Mouse (Mus musculus): Measurements from ENCODE around the gene Tgfbr3.

The Tgfbr3 gene

DNA sequence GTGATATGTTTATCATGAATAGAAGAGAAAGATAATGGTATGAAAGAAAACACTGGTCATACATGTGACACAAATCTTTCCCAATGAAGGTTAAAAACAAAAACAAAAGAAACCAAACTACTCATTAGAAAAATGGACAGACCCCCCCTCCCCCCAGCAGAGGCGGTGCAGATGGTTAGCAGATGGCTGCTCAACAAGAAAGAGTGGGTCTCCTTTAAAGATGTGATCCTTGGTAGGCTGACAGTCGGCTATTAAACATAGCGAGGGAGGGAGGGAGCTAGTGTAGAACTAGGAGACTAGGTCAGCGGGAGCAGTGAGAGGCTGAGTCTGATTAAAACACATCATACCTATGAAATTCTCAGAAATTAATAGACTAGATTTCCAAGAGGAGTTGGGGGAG, 186.5 kb downstream of the Tgfbr3 start:
- no peak for DNase-seq

DNA sequence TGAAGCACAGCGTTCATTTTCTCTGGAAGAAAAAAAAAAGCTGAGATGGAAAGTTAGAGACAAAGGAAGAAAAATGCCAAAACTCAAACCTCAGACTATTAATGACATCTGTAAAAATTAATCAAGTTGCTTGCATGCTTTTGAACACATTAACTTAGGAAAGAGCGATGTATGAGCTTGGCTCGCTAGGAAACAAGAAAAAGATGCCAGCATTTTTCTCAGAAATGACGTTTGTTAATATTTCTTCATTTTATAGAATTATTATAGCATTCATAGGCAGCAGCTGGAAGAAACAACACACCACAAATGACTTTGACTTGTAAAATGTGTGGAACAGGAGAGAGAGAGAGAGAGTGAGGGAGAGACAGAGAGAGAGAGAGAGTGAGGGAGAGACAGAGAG, 187.7 kb downstream of the Tgfbr3 start:
- no peak for DNase-seq

- DNase-seq, result no peak
These were observed 188.3 kb downstream of the Tgfbr3 start for GRCm38 (mm10) chr5:107101135-107101534.

DNA sequence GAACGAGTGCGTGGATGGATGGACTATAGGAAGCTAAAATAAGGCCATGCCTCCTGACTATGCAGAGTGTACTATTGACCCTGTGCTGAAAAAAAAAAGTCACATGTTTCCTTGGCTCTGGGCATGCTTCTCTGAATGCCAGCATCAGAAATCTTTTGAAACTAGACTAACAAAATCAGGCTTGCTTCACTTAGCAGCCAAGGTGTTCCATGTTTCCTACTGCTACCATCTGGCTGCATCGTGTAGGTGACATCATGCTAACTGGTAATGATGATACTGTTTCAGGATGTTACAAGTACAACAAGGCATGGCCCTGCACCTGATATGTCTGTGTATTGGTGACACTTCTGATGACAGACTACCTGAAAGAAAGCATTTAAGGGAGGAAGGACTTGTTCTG, 189.8 kb downstream of the Tgfbr3 start:
- DNase-seq, result no peak

GRCm38 (mm10) chr5:107099076-107099475, 190.4 kb downstream of the Tgfbr3 start:
- DNase-seq, result no peak

GRCm38 (mm10) chr5:107098007-107098406, 191.4 kb downstream of the Tgfbr3 start:
- no peak for DNase-seq

GRCm38 (mm10) chr5:107097314-107097713, 192.1 kb downstream of the Tgfbr3 start:
- no peak for DNase-seq

- peak; percentile 55 for DNase-seq
These were observed 195.2 kb downstream of the Tgfbr3 start for GRCm38 (mm10) chr5:107094233-107094632.

DNA sequence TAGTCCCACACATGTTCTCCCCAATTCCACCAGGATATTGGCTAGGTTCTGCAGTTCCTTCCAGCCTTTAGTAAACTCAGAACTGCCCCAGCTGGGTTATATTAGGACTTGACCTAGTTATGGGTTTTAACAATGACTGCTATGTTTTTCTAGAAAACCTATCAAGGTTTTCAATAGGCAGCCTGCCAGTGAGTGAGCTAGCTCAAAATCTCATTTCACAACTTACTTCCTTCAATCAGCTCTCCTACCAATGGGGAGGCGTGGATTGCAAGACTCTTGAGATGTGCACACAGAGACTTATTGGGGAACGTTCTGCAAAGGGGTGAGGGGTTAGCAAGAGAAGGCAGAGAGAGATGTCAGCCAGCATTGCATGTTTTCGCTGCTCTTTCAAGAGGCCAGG, 196.2 kb downstream of the Tgfbr3 start:
- peak; percentile 93 for DNase-seq

GRCm38 (mm10) chr5:107092137-107092536, 197.3 kb downstream of the Tgfbr3 start:
- peak; percentile 90 for DNase-seq

GRCm38 (mm10) chr5:107089966-107090365, 199.5 kb downstream of the Tgfbr3 start:
- DNase-seq, result peak; percentile 68

- peak; percentile 98 for DNase-seq
These were observed 201.3 kb downstream of the Tgfbr3 start for GRCm38 (mm10) chr5:107087829-107088808.

GRCm38 (mm10) chr5:107087291-107087690, 202.1 kb downstream of the Tgfbr3 start:
- DNase-seq, result peak; percentile 99

DNA sequence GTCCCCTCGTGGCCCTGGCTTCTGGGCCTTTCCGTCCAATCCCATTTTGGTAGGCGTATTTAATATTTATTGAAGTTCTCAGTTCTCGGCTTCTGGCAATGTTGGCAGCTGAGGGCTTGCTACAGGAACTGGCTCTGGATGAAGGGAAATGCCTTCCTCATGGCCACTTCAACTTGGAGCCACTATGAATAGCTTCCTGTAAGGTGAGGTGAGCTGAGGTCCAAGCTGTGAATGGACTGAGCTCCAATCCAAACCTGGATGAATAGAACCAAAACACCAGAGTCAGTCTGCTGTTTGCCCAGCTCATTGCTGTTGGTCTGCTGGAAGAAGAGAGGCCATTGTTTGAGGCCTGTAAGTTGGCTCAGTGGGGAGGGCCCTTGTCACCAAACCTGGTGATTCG, 203.3 kb downstream of the Tgfbr3 start:
- peak; percentile 89 for DNase-seq

- no peak for DNase-seq
These were observed 205.0 kb downstream of the Tgfbr3 start for GRCm38 (mm10) chr5:107084431-107084830.

GRCm38 (mm10) chr5:107082011-107082410, 207.4 kb downstream of the Tgfbr3 start:
- no peak for DNase-seq

GRCm38 (mm10) chr5:107080986-107081624, 208.3 kb downstream of the Tgfbr3 start:
- DNase-seq, result peak; percentile 89

GRCm38 (mm10) chr5:107079920-107080319, 209.5 kb downstream of the Tgfbr3 start:
- DNase-seq, result peak; percentile 85

DNA sequence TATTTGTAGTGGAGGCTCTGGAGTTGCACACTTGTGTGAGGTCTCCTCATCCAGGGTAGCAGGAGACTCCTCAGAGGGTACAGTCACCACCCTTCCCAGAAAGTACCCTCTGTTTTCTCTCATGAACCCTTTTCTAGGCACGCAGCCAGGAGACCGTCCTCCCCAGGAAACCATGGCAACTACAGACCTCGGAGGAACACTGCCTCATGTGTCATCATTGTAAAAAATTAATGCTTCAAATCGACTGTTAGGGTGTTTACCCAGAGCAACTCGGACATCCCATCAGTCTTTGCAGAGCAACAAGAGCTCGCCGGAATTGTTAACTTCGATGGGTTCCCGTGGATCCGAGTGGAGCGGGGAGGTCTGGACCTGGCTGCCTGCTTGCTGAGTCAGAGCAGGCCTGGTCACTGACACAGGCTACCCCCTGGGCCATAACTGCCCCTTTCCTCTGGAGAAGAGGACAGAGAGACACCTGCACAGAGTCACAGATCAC, 210.2 kb downstream of the Tgfbr3 start:
- peak; percentile 92 for DNase-seq

- no peak for DNase-seq
These were observed 211.1 kb downstream of the Tgfbr3 start for GRCm38 (mm10) chr5:107078361-107078760.

GRCm38 (mm10) chr5:107077900-107078299, 211.5 kb downstream of the Tgfbr3 start:
- DNase-seq, result peak; percentile 95

DNA sequence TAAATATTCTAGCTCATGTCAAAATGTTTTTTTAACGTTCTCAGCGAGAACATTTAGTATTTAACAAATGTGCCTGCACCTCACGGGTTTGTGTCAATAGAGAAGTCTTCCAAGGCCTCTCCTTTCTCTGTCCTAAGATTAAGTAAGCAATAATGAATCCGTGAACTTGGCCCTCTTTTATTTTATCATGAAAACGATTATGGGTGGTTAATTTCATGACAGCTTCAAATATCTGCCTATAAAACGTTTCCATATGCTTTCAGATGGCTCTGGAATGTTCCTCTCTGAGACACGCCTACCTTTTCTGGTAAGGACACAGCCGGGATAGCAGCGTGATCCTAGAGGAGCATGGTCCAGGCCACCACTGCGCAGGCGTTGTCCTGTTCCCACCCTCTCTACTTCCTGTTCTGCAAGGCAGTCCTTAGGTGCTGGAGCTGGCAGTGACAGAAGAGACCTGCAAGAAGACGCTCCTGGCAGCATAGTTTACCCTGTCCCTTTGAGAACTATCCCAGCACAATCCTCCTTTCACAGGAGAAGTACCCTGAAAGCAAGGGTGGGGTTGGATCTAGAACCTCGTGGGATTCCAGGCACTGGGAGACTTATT, 214.3 kb downstream of the Tgfbr3 start:
- DNase-seq, result no peak

- no peak for DNase-seq
These were observed 215.1 kb downstream of the Tgfbr3 start for GRCm38 (mm10) chr5:107074350-107074749.
